ENCODE assay signal across 16 mouse cellular contexts in the genomic region with DNA sequence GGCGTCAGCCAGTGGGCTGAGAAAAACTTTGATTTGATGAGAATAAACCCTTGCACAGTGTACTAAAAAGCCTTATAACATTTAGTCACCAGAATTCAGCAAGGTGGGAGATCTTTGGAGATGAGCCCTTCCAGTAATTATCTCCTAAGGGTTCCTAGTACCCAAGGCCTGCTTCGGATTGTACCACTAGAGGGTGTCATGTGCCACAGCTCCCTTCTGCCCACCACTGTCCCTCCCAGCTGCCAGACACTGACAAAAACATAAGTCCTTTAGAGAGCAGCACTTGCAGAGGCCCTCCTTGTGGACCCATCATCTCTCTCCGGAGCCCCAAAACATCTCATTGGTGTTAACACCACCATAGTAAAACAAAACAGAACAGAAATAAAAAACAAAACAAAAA. TPM values are rescaled to one million over a fixed set of nuclear protein-coding genes. Genes with fewer than 3 reads are reported as not detected.
DNase-seq lines count a peak whose midpoint lies in the region; ATAC-seq and TF ChIP-seq lines count a peak whose summit lies in the region.
"Had no signal": no experiment of that assay in that cellular context is flagged by ENCODE, and none has a peak within 500 bp of the region (broad histone marks: within the 10 kb centered on the region; RNA-seq: fewer than 3 reads in every experiment).

No protein-coding gene starts in this region.

- H3K4me1 ChIP-seq in kidney, postnatal 0 days (replicated peaks; ENCODE audit: insufficient read depth, low read length) = no peaks in the 10 kb centered on the region
- no peaks in the 10 kb centered on the region for H3K4me1 ChIP-seq in kidney, embryonic 16.5 days (ENCODE audit: insufficient read depth, low read length)
- H3K4me1 ChIP-seq in lung, postnatal 0 days (ENCODE audit: insufficient read depth, low read depth, low read length) = no peaks in the 10 kb centered on the region
- H3K4me1 ChIP-seq in hindbrain, embryonic 14.5 days (replicated peaks; ENCODE audit: control insufficient read depth, insufficient read depth, low read length) = no peaks in the 10 kb centered on the region
- H3K4me1 ChIP-seq: embryonic facial prominence, embryonic 12.5 days; forebrain, embryonic 12.5 days had no signal

- no peak overlapping the region for H3K9ac ChIP-seq in kidney, postnatal 0 days (ENCODE audit: low read depth, low read length)
- no peak overlapping the region for H3K9ac ChIP-seq in kidney, embryonic 16.5 days (replicated peaks; ENCODE audit: low read length)
- no peak overlapping the region for H3K9ac ChIP-seq in lung, postnatal 0 days (replicated peaks; ENCODE audit: low read depth)
- no peak overlapping the region for H3K9ac ChIP-seq in hindbrain, embryonic 14.5 days
- H3K9ac ChIP-seq: embryonic facial prominence, embryonic 12.5 days; forebrain, embryonic 12.5 days; liver, embryonic 15.5 days had no signal

- no peaks in the 10 kb centered on the region for H3K36me3 ChIP-seq in kidney, postnatal 0 days (ENCODE audit: insufficient read depth, low read length)
- H3K36me3 ChIP-seq in kidney, embryonic 16.5 days (ENCODE audit: insufficient read depth, low read length) = no peaks in the 10 kb centered on the region
- no peaks in the 10 kb centered on the region for H3K36me3 ChIP-seq in lung, postnatal 0 days (ENCODE audit: insufficient read depth, low read length)
- no peaks in the 10 kb centered on the region for H3K36me3 ChIP-seq in hindbrain, embryonic 14.5 days (replicated peaks; ENCODE audit: control insufficient read depth, insufficient read depth)
- H3K36me3 ChIP-seq: embryonic facial prominence, embryonic 12.5 days; forebrain, embryonic 12.5 days; heart, embryonic 10.5 days; liver, embryonic 15.5 days had no signal

- POLR2A ChIA-PET in Patski (lab: Charles Lee) = interaction anchor here (0.7 kb wide), 2 partner anchors 281 to 1149 kb away, joined by 3 read pairs; no protein-coding TSS in a partner anchor

- H3K4me3 ChIP-seq in kidney, postnatal 0 days (replicated peaks; ENCODE audit: low read depth, low read length) = no peak overlapping the region
- no peak overlapping the region for H3K4me3 ChIP-seq in kidney, embryonic 16.5 days (ENCODE audit: low read length)
- H3K4me3 ChIP-seq in lung, postnatal 0 days (ENCODE audit: low read depth, low read length) = no peak overlapping the region
- H3K4me3 ChIP-seq in hindbrain, embryonic 14.5 days (replicated peaks; ENCODE audit: low read length) = no peak overlapping the region
- H3K4me3 ChIP-seq: embryonic facial prominence, embryonic 12.5 days; forebrain, embryonic 12.5 days; heart, embryonic 10.5 days; liver, embryonic 15.5 days had no signal

- no peaks in the 10 kb centered on the region for H3K9me3 ChIP-seq in kidney, postnatal 0 days (replicated peaks; ENCODE audit: low read length)
- no peaks in the 10 kb centered on the region for H3K9me3 ChIP-seq in kidney, embryonic 16.5 days (ENCODE audit: low read length)
- no peaks in the 10 kb centered on the region for H3K9me3 ChIP-seq in lung, postnatal 0 days (ENCODE audit: low read length)
- no peaks in the 10 kb centered on the region for H3K9me3 ChIP-seq in hindbrain, embryonic 14.5 days (ENCODE audit: control insufficient read depth, low read length)
- H3K9me3 ChIP-seq: embryonic facial prominence, embryonic 12.5 days; forebrain, embryonic 12.5 days; heart, embryonic 10.5 days had no signal

- no peak for ATAC-seq in kidney, postnatal 0 days (replicated peaks; ENCODE audit: low FRiP score, low read depth)
- no peak for ATAC-seq in kidney, embryonic 16.5 days (ENCODE audit: low FRiP score, low TSS enrichment)
- no peak for ATAC-seq in lung, postnatal 0 days
- no peak for ATAC-seq in Patski
- ATAC-seq in hindbrain, embryonic 14.5 days (ENCODE audit: low FRiP score) = no peak

- CTCF ChIA-PET in Patski (lab: Charles Lee) = interaction anchor here (1.0 to 2.3 kb wide), 6 partner anchors 37 to 216 kb away, joined by 3 to 11 read pairs (median 4); no protein-coding TSS in a partner anchor

- H3K4me2 ChIP-seq in kidney, postnatal 0 days (ENCODE audit: low read length) = no peak overlapping the region
- H3K4me2 ChIP-seq in kidney, embryonic 16.5 days (replicated peaks; ENCODE audit: low read depth, low read length) = no peak overlapping the region
- no peak overlapping the region for H3K4me2 ChIP-seq in lung, postnatal 0 days (replicated peaks; ENCODE audit: low read depth, low read length)
- H3K4me2 ChIP-seq in hindbrain, embryonic 14.5 days (replicated peaks) = no peak overlapping the region
- H3K4me2 ChIP-seq: embryonic facial prominence, embryonic 12.5 days; forebrain, embryonic 12.5 days; liver, embryonic 15.5 days had no signal

- TF ChIP-seq CTCF in kidney, postnatal 0 days (IDR thresholded peaks at IDR 0.05; ENCODE audit: low read depth) = peak; percentile 55
- peak; percentile 20 for TF ChIP-seq CTCF in lung, postnatal 0 days (IDR thresholded peaks at IDR 0.05)
- TF ChIP-seq CTCF in Patski (IDR thresholded peaks at IDR 0.05) = peak; percentile 76

- H3K27ac ChIP-seq in kidney, postnatal 0 days = no peak overlapping the region
- no peak overlapping the region for H3K27ac ChIP-seq in kidney, embryonic 16.5 days (ENCODE audit: low read length)
- H3K27ac ChIP-seq in lung, postnatal 0 days (ENCODE audit: low read length) = no peak overlapping the region
- H3K27ac ChIP-seq in hindbrain, embryonic 14.5 days = no peak overlapping the region
- H3K27ac ChIP-seq: embryonic facial prominence, embryonic 12.5 days; forebrain, embryonic 12.5 days; heart, embryonic 10.5 days; liver, embryonic 15.5 days had no signal

- in situ Hi-C loops in Patski (cut with MboI; ENCODE audit: low pct_unique_long_range_greater_than_20kb) = loop anchor here (10.0 kb wide), 1 partner anchor 263 kb away; no protein-coding TSS in a partner anchor

- DNase-seq in kidney, postnatal 0 days (ENCODE audit: low spot score) = peak; percentile 11
- DNase-seq in lung, postnatal 0 days (ENCODE audit: low spot score) = no peak
- no peak for DNase-seq in lung, postnatal 4 days
- no peak for DNase-seq in Patski (ENCODE audit: low read depth, low spot score)
- peak; percentile 20 for DNase-seq in lung, postnatal 10 days
- DNase-seq in B cell, adult 2 months = no peak
- DNase-seq in hindbrain, embryonic 14.5 days (ENCODE audit: low spot score) = no peak
- DNase-seq: cerebellum, postnatal 25 days; gastrocnemius, postnatal 14 days had no signal

- H3K27me3 ChIP-seq in kidney, postnatal 0 days (ENCODE audit: insufficient read depth, low read length) = no peaks in the 10 kb centered on the region
- no peaks in the 10 kb centered on the region for H3K27me3 ChIP-seq in kidney, embryonic 16.5 days (ENCODE audit: insufficient read depth, low read length)
- H3K27me3 ChIP-seq in lung, postnatal 0 days (replicated peaks; ENCODE audit: insufficient read depth, low read length) = no peaks in the 10 kb centered on the region
- no peaks in the 10 kb centered on the region for H3K27me3 ChIP-seq in Patski
- H3K27me3 ChIP-seq in hindbrain, embryonic 14.5 days (ENCODE audit: control insufficient read depth, insufficient read depth, low read length) = no peaks in the 10 kb centered on the region
- H3K27me3 ChIP-seq: embryonic facial prominence, embryonic 12.5 days; forebrain, embryonic 12.5 days; liver, embryonic 15.5 days had no signal

- TF ChIP-seq EP300 in lung, postnatal 0 days (IDR thresholded peaks at IDR 0.05) = no peak

- 68% methylated on average over 3 of the region's 3 CpGs for whole genome bisulfite sequencing in kidney, postnatal 0 days
- 80% methylated on average over 3 of the region's 3 CpGs for whole genome bisulfite sequencing in kidney, embryonic 16.5 days
- 74% methylated on average over 3 of the region's 3 CpGs for WGBS in lung, postnatal 0 days
- 84% methylated on average over 3 of the region's 3 CpGs for WGBS in hindbrain, embryonic 14.5 days

RNA-seq across cellular contexts. Expression of gene Serpina1f, which starts 16.2 kb away (rescaled TPM):
- 1.5 and 1.8 TPM in 2 replicates for polyA plus RNA-seq in kidney, postnatal 0 days (2015; fragmentation: Nextera tagmentation; extraction: Ambion mirVana)
- polyA plus RNA-seq in kidney, embryonic 16.5 days (2015; fragmentation: Nextera tagmentation; extraction: Ambion mirVana) = not detected in 2 replicates
- not detected in 2 replicates for polyA plus RNA-seq in lung, postnatal 0 days (2015; fragmentation: Nextera tagmentation; extraction: Ambion mirVana)
- polyA plus RNA-seq in Patski (2021) = 0.49 TPM
- not detected in 2 replicates for polyA plus RNA-seq in hindbrain, embryonic 14.5 days (2014; fragmentation: Nextera tagmentation; extraction: Ambion mirVana)
- polyA plus RNA-seq: embryonic facial prominence, embryonic 12.5 days; forebrain, embryonic 12.5 days; stomach, embryonic 16.5 days had no signal

RNA-seq across cellular contexts. Expression of gene Serpina16, which starts 35.6 kb away (rescaled TPM):
- polyA plus RNA-seq in kidney, postnatal 0 days (2015; fragmentation: Nextera tagmentation; extraction: Ambion mirVana) = 0.22 TPM in 1 of 2 replicates, not detected in the other
- not detected in 2 replicates for polyA plus RNA-seq in kidney, embryonic 16.5 days (2015; fragmentation: Nextera tagmentation; extraction: Ambion mirVana)
- polyA plus RNA-seq in lung, postnatal 0 days (2015; fragmentation: Nextera tagmentation; extraction: Ambion mirVana) = not detected in 2 replicates
- polyA plus RNA-seq in Patski (2021) = 1.4 TPM
- not detected in 2 replicates for polyA plus RNA-seq in hindbrain, embryonic 14.5 days (2014; fragmentation: Nextera tagmentation; extraction: Ambion mirVana)
- polyA plus RNA-seq: embryonic facial prominence, embryonic 12.5 days; forebrain, embryonic 12.5 days; heart, embryonic 10.5 days had no signal

RNA-seq across cellular contexts. Expression of gene Serpina6, which starts 54.5 kb away (rescaled TPM):
- polyA plus RNA-seq in kidney, postnatal 0 days (2015; fragmentation: Nextera tagmentation; extraction: Ambion mirVana) = 355 and 410 TPM in 2 replicates
- 7.8 and 12.7 TPM in 2 replicates for polyA plus RNA-seq in kidney, embryonic 16.5 days (2015; fragmentation: Nextera tagmentation; extraction: Ambion mirVana)
- not detected in 2 replicates for polyA plus RNA-seq in lung, postnatal 0 days (2015; fragmentation: Nextera tagmentation; extraction: Ambion mirVana)
- polyA plus RNA-seq in Patski (2021) = 46.6 TPM
- polyA plus RNA-seq in hindbrain, embryonic 14.5 days (2014; fragmentation: Nextera tagmentation; extraction: Ambion mirVana) = not detected in 2 replicates
- polyA plus RNA-seq: forebrain, embryonic 12.5 days; large intestine, adult 2 months had no signal

Comparison
In these comparisons a context has a peak if more than half of its experiments do, and no peak if none do; other contexts are left out.
1. DNase-seq: peak in kidney, postnatal 0 days (single experiment) and lung, postnatal 10 days (single experiment); none in lung, postnatal 0 days (single experiment), lung, postnatal 4 days (0 of 2), Patski (single experiment), B cell, adult 2 months (0 of 2) and hindbrain, embryonic 14.5 days (single experiment).
2. CTCF ChIP-seq: peak in every context shown above with its lines; median percentile 76 in Patski; 55 in kidney, postnatal 0 days; 20 in lung, postnatal 0 days.